Mouse (Mus musculus) telencephalon, adult 2 months (tissue): ENCODE measurements at regions not wholly inside any gene's neighbourhood (a gene's known extent, or its start where the extent isn't known, plus 50 kb on each side); places are given as distances from the start of the nearest gene placed in this dataset.

Experiments
- DNase-seq: peaks from one replicate; pipeline ENCODE4 v3.0.0-alpha.2; 2011; ENCODE audit warnings: low read depth, low spot score

GRCm38 (mm10) chr6:26205991-26206390 lies 396.9 kb upstream of the Pot1a start:
- DNase-seq = peak; percentile 9
